Mouse (Mus musculus): ENCODE data around the gene Fis1. TPM values are rescaled to one million over a fixed set of nuclear protein-coding genes. Genes with fewer than 3 reads are reported as not detected.

Gene Fis1
- polyA plus RNA-seq, 1 experiment = 217 TPM

DNA sequence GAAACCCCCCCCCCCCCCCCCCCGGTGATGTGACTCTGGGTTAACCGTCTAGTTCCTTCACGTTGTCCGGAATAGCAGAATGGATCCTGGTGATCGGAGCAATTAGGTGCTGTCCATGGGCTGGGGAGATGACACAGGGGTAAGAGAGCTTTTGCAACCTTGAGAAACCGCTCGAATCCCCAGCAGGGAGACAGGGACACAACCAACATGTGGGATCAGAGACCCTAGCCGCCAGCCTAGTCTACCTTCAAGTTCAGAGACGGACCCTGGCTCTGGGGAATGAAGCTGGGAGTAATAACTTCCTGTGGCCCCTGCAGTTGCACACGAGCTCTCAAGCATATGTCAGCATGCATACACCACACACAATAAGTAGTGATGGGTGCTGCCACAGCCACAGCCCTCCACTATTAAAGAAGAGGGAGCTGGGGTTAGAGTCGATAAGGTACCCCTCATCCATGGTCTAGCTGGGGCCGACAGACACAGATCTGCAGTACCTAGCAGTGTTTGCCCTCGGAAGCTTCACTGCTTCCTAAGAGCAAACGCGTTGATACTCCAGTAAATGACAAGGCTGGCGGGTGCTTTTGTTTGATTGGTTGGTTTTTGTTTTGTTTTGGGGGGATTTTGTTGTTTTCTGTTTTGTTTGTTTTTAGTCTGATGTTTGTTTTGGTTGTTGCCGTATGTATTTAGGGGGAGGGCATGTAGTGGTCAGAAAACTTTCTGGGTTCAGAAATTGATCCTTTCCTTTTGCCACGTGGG is 33.4 kb upstream of the Fis1 start:
- WGBS = 17% methylated on average over 17 of the region's 18 CpGs
- DNase-seq = no peak
- H3K4me1 ChIP-seq (ENCODE audit: control insufficient read depth, insufficient read depth, low read length) = no peaks in the 10 kb centered on the region
- H3K4me3 ChIP-seq (replicated peaks; ENCODE audit: extremely low read depth, low read depth, low read length) = no peak overlapping the region
- TF ChIP-seq CTCF (IDR thresholded peaks at IDR 0.05; ENCODE audit: insufficient read depth, low read length) (no peak), POLR2A (IDR thresholded peaks at IDR 0.05; ENCODE audit: borderline replicate concordance, extremely low read depth, low read depth, low read length) (no peak)

DNA sequence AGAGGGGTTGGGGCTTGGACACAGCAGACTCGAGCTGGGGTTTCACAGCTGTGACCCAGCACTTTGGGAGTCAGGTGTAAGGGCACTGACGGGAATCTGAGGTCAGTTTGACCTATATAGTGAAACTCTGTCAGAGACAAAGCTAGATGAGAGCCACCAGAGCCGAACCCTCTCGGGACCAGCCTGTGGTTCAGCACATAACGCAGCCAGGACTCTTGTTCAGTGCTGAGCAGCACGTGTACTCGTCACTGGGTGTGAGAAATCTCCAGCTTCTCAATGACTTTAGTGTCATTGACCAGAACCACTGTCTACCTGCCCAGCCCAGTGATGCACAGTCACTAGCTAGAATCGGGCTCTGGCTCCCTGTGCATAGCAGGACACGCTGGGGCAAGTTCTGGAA is 30.2 kb upstream of the Fis1 start:
- Histone ChIP-seq H3K4me3 (replicated peaks; ENCODE audit: extremely low read depth, low read depth, low read length) (no peak overlapping the region), H3K4me1 (ENCODE audit: control insufficient read depth, insufficient read depth, low read length) (no peaks in the 10 kb centered on the region)
- DNase-seq = no peak
- TF ChIP-seq POLR2A (IDR thresholded peaks at IDR 0.05; ENCODE audit: borderline replicate concordance, extremely low read depth, low read depth, low read length) (no peak), CTCF (IDR thresholded peaks at IDR 0.05; ENCODE audit: insufficient read depth, low read length) (no peak)
- WGBS = 86% methylated on average over 9 of the region's 9 CpGs

DNA sequence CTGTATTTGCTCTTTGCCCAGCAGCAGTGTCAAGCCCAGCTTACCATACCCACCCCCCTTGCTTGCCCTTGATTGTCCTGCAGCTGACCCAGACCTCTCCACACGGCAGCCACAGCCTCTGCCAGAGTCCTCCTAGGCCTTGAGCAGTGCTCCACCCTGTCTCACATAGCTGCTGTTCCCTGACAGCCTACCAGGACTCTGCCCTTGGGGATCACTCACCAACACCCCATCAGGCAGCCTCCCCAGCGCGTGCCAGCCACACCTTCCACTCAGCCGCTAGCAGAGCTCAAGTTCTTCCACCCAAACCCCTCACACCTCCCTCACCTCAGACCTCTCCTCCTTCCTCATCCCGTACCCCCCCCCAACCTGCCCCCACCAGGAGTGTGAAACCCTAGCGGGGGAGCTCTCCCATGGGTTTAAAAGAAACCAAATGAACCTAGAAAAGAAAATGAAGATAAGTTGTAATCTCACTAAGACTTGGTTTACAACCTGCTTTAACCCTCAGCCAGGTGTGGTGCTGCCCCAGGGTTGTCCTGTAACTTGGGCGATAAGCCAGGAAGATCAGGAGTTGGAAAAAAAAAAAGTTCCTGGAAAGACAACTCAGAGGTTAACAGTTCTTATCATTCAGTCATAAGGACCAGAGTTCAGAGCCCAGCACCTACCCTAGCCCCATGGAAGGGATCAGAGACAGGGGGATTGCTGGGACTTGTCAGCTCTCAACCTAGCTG is 29.2 kb upstream of the Fis1 start:
- DNase-seq = no peak
- Histone ChIP-seq H3K4me1 (ENCODE audit: control insufficient read depth, insufficient read depth, low read length) (no peaks in the 10 kb centered on the region), H3K4me3 (replicated peaks; ENCODE audit: extremely low read depth, low read depth, low read length) (no peak overlapping the region)
- TF ChIP-seq POLR2A (IDR thresholded peaks at IDR 0.05; ENCODE audit: borderline replicate concordance, extremely low read depth, low read depth, low read length) (no peak), CTCF (IDR thresholded peaks at IDR 0.05; ENCODE audit: insufficient read depth, low read length) (no peak)
- WGBS = 45% methylated on average over 7 of the region's 7 CpGs

DNA sequence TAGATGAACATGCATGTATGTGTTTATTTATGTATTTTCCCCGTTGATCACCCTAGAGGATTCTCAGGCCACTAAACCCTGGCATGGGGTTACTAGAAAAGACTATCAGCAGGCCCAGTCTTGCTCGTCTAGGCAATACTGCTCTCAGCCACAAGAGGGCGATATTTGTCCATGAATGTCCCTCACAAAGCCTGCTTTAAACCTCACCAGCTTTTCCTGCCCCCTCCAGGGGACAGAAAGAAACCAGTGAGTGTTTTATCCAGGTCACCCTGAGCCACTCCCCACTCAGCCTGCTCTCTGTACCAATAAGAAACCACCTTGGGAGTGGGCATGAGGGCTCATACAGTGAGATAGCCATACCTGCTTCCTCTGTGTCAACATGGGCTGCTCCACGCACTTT is 24.0 kb upstream of the Fis1 start:
- no peaks in the 10 kb centered on the region for H3K4me1 ChIP-seq (ENCODE audit: control insufficient read depth, insufficient read depth, low read length)
- DNase-seq = peak; percentile 81
- TF ChIP-seq POLR2A (IDR thresholded peaks at IDR 0.05; ENCODE audit: borderline replicate concordance, extremely low read depth, low read depth, low read length) = no peak
- peak; percentile 62 for TF ChIP-seq CTCF (IDR thresholded peaks at IDR 0.05; ENCODE audit: insufficient read depth, low read length)
- no peak overlapping the region for H3K4me3 ChIP-seq (replicated peaks; ENCODE audit: extremely low read depth, low read depth, low read length)
- 18% methylated on average over 4 of the region's 4 CpGs for WGBS

DNA sequence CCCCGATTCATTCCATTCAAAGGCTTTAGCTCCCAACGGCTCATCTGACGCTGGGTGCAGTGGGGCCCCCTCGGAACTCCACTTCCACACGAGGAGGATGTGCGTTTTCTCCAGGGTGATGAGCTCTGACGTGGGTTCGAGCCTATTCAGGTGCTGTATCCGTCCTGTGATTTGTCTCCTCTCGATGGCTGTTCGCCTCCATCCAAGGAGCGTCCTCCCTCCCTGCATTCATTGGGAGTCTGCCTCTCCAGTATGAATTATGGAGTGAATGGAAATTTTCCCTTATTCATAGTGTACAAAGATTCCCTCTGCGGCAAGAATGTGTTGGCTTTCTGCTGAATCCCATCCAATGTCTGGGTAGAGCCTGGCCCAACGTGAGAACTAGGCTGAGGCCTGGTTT is 21.2 kb upstream of the Fis1 start:
- Histone ChIP-seq H3K4me1 (ENCODE audit: control insufficient read depth, insufficient read depth, low read length) (no peaks in the 10 kb centered on the region), H3K4me3 (replicated peaks; ENCODE audit: extremely low read depth, low read depth, low read length) (no peak overlapping the region)
- 84% methylated on average over 14 of the region's 14 CpGs for WGBS
- no peak for TF ChIP-seq POLR2A (IDR thresholded peaks at IDR 0.05; ENCODE audit: borderline replicate concordance, extremely low read depth, low read depth, low read length)
- DNase-seq = no peak

DNA sequence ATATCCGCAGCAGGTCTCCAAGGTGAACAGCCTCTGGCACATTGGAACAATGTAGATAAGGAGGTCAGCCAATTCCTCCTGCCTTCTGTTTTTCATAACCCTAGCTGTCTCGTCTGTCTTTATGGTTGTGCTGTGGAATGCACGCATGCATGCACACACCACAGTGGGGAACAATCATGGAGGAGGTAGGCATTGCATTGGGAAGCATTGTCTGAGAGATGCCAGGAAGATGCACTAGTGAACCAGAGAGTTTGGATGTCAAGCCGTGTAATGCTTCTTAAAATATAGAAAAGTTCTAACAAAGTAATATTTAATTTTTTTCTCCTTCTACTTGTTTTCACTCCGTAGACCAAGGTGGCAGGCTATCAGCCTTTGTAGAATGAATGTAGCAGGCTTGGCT is 20.1 kb upstream of the Fis1 start:
- Histone ChIP-seq H3K4me3 (replicated peaks; ENCODE audit: extremely low read depth, low read depth, low read length) (no peak overlapping the region), H3K4me1 (ENCODE audit: control insufficient read depth, insufficient read depth, low read length) (no peaks in the 10 kb centered on the region)
- WGBS = 80% methylated on average over 5 of the region's 5 CpGs
- no peak for DNase-seq
- no peak for TF ChIP-seq CTCF (IDR thresholded peaks at IDR 0.05; ENCODE audit: insufficient read depth, low read length)
- TF ChIP-seq POLR2A (IDR thresholded peaks at IDR 0.05; ENCODE audit: borderline replicate concordance, extremely low read depth, low read depth, low read length) = no peak

DNA sequence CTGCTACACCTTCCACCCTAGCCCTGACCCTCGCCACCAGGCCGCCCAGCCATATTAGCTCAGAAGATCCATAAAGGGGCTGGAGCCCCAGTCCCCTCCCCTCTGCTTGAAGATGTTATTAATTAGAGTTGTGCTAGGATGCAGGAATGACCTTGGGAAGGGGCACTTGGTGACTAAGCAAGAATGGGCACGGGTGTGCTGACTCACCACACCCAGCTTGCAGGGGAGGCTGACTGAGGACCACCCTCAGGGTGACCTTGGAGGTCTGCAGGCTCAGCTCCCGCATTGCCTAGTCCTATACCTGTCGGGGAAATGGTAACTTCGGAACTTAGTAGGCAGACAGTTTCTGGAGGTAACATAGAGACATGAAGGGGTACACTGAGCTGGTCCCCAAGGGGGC is 19.1 kb upstream of the Fis1 start:
- no peak for DNase-seq
- 84% methylated on average over 6 of the region's 6 CpGs for WGBS
- Histone ChIP-seq H3K4me3 (replicated peaks; ENCODE audit: extremely low read depth, low read depth, low read length) (no peak overlapping the region), H3K4me1 (ENCODE audit: control insufficient read depth, insufficient read depth, low read length) (no peaks in the 10 kb centered on the region)
- no peak for TF ChIP-seq CTCF (IDR thresholded peaks at IDR 0.05; ENCODE audit: insufficient read depth, low read length)
- TF ChIP-seq POLR2A (IDR thresholded peaks at IDR 0.05; ENCODE audit: borderline replicate concordance, extremely low read depth, low read depth, low read length) = no peak

DNA sequence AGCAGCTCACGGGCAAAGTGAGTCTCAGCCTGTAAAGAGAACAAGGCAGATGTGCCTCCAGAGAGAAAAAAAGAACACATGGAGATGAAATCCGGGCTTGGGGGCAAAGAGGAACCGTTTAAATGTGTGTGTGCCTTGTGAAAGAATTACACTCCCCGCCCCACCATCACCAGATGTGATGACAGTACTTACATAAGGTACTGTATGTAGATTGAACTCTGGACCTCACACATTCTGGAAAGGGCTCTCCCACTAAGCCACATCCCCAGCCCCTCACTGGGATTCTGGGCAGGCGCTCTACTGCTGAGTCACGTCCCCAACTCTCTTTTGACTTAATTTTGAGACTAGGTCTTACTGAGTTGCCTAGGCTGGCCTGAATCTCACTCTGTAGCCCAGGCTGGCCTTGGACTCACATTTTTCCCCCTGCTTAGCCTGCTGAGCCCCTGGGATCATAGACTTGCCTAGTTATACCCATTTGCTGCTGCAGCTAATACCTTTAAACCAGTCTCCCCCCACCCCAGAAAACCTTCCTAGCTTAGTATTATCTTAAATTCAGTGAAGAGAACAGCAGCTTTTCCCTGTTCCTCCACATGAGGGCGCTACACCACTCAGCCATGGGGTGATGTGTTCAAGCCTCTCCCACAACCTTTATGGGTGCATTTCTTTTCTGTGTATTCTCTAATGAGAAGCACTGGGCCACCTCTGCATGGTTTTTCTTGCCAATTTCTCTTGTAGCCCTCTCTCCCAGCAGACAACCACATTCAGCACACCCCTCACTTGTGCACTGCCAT is 17.0 kb upstream of the Fis1 start:
- 63% methylated on average over 7 of the region's 7 CpGs for whole genome bisulfite sequencing
- no peaks in the 10 kb centered on the region for H3K4me1 ChIP-seq (ENCODE audit: control insufficient read depth, insufficient read depth, low read length)
- no peak overlapping the region for H3K4me3 ChIP-seq (replicated peaks; ENCODE audit: extremely low read depth, low read depth, low read length)
- no peak for DNase-seq
- TF ChIP-seq POLR2A (IDR thresholded peaks at IDR 0.05; ENCODE audit: borderline replicate concordance, extremely low read depth, low read depth, low read length) = no peak
- TF ChIP-seq CTCF (IDR thresholded peaks at IDR 0.05; ENCODE audit: insufficient read depth, low read length) = 0 out of 2 replicates have a peak, but pooled peaks have one; percentile 35

DNA sequence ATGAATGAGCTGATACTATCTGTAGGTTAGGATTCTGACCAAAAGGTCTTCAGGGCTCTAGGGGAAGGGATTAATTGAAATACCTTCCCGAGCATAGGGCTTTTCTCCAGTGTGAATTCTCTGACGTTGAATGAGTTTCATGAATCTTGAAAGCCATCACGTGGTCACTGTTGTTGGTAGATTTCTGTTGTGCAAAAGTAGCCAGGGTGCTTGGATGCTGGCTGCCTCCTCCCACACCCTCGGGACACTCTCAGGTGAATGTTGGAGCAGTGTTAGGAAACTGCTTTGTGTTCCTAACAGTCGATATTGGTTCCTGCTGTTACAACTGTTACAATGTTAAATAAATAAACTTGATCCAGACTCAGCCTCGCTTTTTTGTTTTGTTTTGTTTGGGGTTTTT is 16.3 kb upstream of the Fis1 start:
- DNase-seq = no peak
- H3K4me1 ChIP-seq (ENCODE audit: control insufficient read depth, insufficient read depth, low read length) = no peaks in the 10 kb centered on the region
- no peak for TF ChIP-seq CTCF (IDR thresholded peaks at IDR 0.05; ENCODE audit: insufficient read depth, low read length)
- TF ChIP-seq POLR2A (IDR thresholded peaks at IDR 0.05; ENCODE audit: borderline replicate concordance, extremely low read depth, low read depth, low read length) = no peak
- no peak overlapping the region for H3K4me3 ChIP-seq (replicated peaks; ENCODE audit: extremely low read depth, low read depth, low read length)
- WGBS = 81% methylated on average over 6 of the region's 6 CpGs
